Mouse (Mus musculus): ENCODE measurements around the gene Bik.
A peak's percentile ranks its signal among the peaks of the same experiment; 100 is the strongest.
"Not testable (repeated sequence)": the region's sequence is repeated elsewhere in the genome, so short reads cannot be mapped to it uniquely, and the experiment has no call there.

The Bik gene

GRCm38 (mm10) chr15:83526424-83527091 lies at the start of gene Bik:
Bik (plus strand) TSS chr15:83526862.
- no peak for DNase-seq

GRCm38 (mm10) chr15:83478096-83478495 lies 48.6 kb upstream of the Bik start:
- no peak for DNase-seq

DNA sequence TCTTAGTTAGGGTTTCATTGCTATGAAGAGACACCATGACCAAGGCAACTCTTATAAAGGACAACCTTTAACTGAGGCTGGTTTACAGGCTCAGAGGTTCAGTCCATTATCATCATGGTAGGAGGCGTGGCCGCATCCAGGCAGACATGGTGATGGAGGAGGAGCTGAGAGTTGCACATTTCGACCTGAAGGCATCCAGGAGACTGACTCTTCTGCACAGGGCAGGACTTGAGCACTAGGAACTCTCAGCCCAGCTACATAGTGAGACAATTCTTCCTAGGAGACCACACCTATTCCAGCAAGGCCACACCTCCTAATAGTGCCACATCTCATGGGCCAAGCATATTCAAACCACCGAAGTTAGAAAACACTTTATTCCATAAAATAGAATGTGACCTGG lies 46.8 kb upstream of the Bik start:
- DNase-seq, result no peak

DNA sequence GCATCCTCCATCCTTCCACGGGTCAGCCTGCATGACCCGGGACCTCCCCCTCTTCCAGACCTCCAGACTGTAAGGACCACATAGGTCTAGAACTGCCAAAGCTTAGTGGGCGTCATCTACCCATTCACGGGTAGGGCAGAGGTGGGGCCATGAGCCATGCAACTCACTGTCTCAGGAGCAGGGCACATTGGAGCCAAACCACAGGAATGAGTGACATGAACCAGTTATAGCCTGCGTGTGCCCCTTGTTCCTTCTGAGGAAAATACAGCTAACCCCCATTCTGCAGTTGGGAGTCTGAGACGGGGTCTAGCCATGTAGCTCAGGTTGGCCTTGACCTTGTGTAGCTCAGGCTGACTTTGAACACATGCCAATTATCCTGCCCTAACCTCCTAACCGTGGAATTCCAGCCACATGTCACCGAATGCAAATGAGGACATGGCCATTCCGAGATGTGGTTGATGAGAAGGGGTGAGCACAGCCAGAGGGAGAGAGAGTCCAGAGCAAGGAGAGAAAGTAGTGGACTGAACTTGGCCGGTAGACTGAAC lies 45.4 kb upstream of the Bik start:
- DNase-seq, result no peak

DNA sequence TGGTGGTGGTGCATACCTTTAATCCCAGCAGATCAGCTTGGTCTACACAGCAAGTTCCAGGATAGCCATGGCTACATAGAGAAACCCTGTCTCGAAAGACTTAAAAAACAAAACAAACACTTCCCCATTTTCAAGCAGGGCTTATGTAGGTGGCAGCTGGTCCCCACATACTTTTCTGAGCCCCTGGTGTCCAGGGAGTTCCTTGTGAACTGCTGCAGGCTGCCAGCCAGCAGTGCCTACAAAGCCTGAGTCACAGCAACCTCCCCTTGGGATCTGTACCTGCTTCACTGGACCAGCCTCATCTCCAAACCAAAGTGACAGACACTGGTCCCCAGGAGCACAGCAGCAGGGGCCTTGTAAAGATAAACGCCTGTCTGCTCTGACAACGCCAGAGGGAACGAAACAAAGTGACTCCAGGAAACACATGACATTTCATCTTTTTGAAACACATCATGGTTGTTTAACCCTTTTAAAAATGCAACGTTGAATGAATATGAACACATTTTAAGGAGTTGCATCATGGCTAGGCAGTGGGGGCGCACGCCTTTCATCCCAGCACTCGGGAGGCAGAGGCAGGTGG lies 43.9 kb upstream of the Bik start:
- no peak for DNase-seq

GRCm38 (mm10) chr15:83483482-83483881 lies 43.2 kb upstream of the Bik start:
- no peak for DNase-seq

GRCm38 (mm10) chr15:83484311-83484710 lies 42.4 kb upstream of the Bik start:
- DNase-seq, result no peak

DNA sequence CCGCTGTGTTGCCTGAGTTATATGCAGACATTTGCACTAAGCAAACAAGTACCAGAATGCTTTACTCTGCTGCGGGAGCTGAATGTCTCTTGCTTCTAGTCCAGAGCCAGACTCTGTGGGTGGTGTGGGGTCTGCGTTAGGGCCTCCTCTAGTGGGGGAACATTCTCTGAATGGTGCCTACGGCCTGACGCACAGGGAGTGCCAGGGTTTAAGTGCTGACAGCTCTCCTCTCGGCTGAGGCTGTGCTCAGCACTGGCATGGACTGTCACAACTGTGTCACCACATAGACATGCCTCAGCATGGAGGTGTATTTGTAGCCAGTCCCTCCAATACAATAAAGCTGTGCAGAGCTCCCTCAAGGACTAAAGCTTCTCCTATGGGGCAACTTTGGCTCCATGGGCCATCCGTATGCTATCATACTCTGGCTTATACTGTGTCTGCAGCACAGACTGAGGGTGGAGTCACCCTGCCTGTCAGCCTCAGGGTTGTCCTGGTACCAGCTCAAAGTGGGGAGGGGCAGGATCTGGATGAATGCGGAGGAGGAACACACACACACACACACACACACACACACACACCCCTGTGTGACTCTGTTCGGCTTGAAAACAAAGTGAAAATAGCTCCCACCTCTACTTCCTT lies 39.1 kb upstream of the Bik start:
- DNase-seq, result peak; percentile 19

- no peak for DNase-seq
Observed at GRCm38 (mm10) chr15:83489471-83489870, 37.2 kb upstream of the Bik start.

- DNase-seq, result no peak
Observed at GRCm38 (mm10) chr15:83491891-83492290, 34.8 kb upstream of the Bik start.

- no peak for DNase-seq
Observed at GRCm38 (mm10) chr15:83493856-83494571, 32.6 kb upstream of the Bik start.

GRCm38 (mm10) chr15:83494572-83494920 lies 32.1 kb upstream of the Bik start:
- DNase-seq, result no peak

DNA sequence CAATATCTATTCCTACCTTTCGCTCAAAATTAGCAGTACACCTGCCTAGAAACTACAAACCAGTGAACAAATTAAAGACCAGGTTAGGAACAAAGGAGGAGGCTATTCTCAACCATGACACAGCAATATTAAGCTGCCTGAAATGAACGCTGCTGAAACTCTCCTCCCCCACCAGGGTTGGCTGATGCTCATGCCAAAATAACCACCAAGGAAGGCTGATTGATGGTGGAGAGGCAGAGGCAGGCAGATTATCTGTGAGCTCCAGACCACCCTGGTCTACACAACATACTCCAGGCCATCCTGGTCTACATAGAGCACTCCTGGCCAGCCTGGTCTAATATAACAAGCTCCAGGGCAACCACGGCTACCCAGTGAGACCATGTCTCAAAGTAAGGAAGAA lies 31.5 kb upstream of the Bik start:
- no peak for DNase-seq

DNA sequence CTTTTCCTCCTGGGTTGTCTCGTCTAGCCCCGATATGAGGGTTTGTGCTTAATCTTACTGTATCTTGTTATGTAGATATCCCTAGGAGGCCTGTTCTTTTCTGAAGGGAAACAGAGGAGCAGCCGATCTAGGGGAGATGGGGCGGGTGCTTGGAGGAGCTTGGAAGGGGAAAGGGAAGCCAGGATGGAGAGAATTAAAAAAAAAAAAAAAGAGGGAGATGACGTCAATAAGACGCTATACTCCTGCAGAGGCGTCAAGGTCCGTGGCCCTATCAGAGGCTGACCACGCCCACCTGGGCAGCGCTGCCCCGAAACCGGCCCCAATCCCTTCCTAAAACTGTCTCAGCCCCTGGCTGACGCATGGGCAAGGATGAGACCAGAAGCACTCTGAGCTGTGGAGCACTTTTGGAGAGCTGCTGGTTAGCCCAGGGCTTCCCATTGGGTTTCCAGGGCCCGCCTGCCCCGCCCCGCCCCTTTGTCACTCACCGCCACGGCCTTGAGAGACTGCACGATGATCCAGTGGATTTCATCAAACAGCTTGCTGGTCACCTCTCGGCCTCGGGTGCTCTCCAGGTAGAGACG lies 30.8 kb upstream of the Bik start:
- DNase-seq, result no peak

DNA sequence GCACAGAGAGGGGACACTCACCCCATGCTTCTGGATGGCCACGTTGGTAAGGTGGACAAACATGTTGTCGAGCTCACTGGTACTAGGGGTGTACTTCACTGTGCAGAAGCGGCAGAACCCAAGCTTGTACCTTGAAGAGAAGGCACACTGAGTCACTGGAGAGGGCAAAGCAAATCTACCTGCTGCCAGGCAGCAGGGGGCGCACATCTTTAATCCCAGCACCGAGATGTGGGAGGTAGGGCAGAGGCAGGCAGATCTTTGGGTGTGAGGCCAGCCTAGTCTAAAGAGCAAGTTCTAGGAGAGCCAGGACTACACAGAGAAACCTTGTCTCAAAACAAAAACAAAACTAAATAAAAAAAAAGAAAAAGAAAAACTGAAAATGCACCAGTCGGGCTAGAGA lies 29.4 kb upstream of the Bik start:
- no peak for DNase-seq

GRCm38 (mm10) chr15:83499211-83499755 lies 27.4 kb upstream of the Bik start:
- DNase-seq, result no peak

- no peak for DNase-seq
Observed at GRCm38 (mm10) chr15:83500352-83500751, 26.3 kb upstream of the Bik start.

DNA sequence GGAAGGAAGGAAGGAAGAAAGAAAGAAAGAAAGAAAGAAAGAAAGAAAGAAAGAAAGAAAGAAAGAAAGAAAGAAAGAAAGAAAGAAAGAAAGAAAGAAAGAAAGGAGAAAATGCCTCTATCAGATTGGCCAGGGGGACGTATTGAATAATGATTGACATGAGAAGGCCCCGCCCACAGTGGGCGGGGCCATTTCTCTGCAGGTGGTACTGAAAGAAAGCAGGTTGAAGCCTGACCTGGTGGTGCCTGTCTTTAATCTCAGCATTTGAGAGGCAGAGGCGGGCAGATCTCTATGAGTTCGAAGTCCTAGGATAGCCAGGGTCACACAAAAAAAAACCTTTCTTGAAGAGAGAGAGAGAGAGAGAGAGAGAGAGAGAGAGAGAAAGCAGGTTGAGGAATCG lies 25.2 kb upstream of the Bik start:
- not testable (repeated sequence) for DNase-seq

DNA sequence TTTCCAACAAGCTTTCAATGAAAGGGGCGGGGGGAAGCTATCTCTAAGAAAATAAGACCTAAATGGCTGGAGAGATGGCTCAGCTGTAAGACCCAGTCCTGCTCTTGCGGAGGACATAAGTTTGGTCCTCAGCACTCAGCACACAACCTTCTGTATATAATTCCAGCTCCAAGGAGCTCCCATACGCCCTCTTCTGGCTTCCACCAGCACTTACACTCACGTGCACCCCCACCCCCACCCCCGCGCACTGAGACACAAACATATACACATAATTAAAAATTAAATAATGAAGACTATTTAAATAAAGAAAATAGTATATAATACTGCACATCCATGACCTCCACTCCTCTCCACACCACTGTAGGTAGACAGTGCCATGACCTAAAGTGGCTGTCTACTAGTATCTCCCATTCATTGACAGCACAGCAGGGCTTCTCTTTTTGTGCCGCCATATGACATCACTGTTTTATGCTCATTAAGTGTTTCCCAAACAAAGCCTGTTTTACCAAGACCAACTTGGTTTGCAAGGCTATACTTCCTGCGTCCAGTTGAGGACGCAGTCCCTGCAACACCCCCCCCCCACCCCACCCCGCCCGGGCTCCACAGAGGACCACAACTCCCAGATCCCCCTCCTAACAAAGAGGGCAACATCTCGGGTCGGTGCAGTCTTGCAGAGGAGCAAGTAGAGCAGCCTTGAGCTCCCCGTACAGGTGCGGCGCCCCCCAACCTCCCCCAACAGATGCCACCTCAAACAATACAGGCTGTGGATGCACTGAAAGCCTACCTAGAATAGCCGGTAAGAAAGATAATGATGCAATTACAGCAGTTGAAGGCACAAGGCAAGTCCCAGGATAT lies 16.5 kb upstream of the Bik start:
- DNase-seq, result no peak

DNA sequence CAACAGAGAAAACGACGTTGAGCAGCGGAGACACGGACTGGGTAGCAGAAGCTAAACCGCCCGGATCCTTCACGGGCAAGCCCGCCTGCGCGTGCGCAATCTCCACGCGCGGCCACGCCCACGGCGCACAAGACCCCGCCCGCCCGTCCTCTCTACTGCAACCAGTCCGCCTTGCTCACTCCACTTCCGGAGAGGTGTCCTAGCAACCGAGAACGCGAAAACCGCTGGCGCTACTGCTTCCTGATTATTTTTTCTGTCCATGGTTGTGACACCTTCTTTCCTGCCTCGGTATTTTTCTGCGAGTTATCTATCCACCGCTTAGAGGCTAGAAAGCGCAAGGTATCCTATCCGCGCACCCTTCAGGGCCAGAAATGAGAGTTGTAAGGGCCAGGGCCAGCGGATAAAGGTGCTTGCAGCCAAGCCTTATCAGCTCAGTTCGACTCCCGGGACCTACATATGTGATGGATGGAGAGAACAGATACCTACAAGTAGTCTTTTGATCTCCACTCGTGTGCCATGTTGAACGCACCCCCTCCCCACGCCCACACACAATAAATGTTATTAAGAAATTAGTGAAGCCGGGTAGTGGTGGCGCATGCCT lies 15.8 kb upstream of the Bik start, which contains the start of gene Ttll1:
Gene Ttll1, minus strand, starts transcription at position 89 of the 601 bp plus-strand sequence.
- peak; percentile 96 for DNase-seq

- no peak for DNase-seq
Observed at GRCm38 (mm10) chr15:83512489-83513281, 14.0 kb upstream of the Bik start.

Measured in layer of hippocampus, adult 9-11 months (tissue).